24 mouse cellular contexts compared by ENCODE assay signal in genomic region chr9:70562825-70563224, GRCm38 (mm10).
"Had no signal": no experiment of that assay in that cellular context is flagged by ENCODE, and none has a peak within 500 bp of the region (broad histone marks: within the 10 kb centered on the region; RNA-seq: fewer than 3 reads in every experiment).

No protein-coding gene starts in this region.

- H3K9me3 ChIP-seq: embryonic facial prominence, embryonic 10.5 days; embryonic facial prominence, embryonic 12.5 days; embryonic facial prominence, embryonic 13.5 days; embryonic facial prominence, embryonic 15.5 days; forebrain, embryonic 10.5 days; forebrain, embryonic 12.5 days; forebrain, embryonic 13.5 days; forebrain, embryonic 15.5 days; heart, embryonic 10.5 days had no signal

- H3K4me1 ChIP-seq: embryonic facial prominence, embryonic 10.5 days; embryonic facial prominence, embryonic 12.5 days; embryonic facial prominence, embryonic 13.5 days; embryonic facial prominence, embryonic 15.5 days; forebrain, embryonic 13.5 days; forebrain, embryonic 15.5 days had no signal

- H3K36me3 ChIP-seq: embryonic facial prominence, embryonic 15.5 days had no signal

- H3K27me3 ChIP-seq: embryonic facial prominence, embryonic 12.5 days; embryonic facial prominence, embryonic 13.5 days; embryonic facial prominence, embryonic 15.5 days; forebrain, embryonic 12.5 days; forebrain, embryonic 13.5 days; forebrain, embryonic 15.5 days had no signal

- H3K4me3 ChIP-seq: embryonic facial prominence, embryonic 10.5 days; embryonic facial prominence, embryonic 12.5 days; embryonic facial prominence, embryonic 13.5 days; embryonic facial prominence, embryonic 15.5 days; erythroblast, embryonic 14.5 days; forebrain, embryonic 10.5 days; forebrain, embryonic 12.5 days; forebrain, embryonic 13.5 days; forebrain, embryonic 15.5 days; gastrocnemius, adult 2 months; heart, adult 2 months; heart, embryonic 10.5 days had no signal

- DNase-seq: cerebellum, adult 9-11 months; cerebellum, postnatal 10 days; cerebellum, postnatal 14 days; cerebellum, postnatal 25 days; cerebellum, postnatal 36 days; embryo, embryonic 11 days; forebrain, postnatal 0 days; gastrocnemius, adult 2 months; gastrocnemius, postnatal 10 days; gastrocnemius, postnatal 14 days; gastrocnemius, postnatal 25 days; gastrocnemius, postnatal 36 days; heart, adult 18-20 months; heart, adult 2 months had no signal

- H3K27ac ChIP-seq: embryonic facial prominence, embryonic 10.5 days; embryonic facial prominence, embryonic 12.5 days; embryonic facial prominence, embryonic 13.5 days; embryonic facial prominence, embryonic 15.5 days; forebrain, embryonic 10.5 days; forebrain, embryonic 12.5 days; forebrain, embryonic 13.5 days; forebrain, embryonic 15.5 days; gastrocnemius, adult 2 months; heart, adult 2 months; heart, embryonic 10.5 days had no signal

- H3K9ac ChIP-seq: embryonic facial prominence, embryonic 12.5 days; embryonic facial prominence, embryonic 13.5 days; embryonic facial prominence, embryonic 15.5 days; forebrain, embryonic 12.5 days; forebrain, embryonic 13.5 days; forebrain, embryonic 15.5 days; forebrain, postnatal 0 days had no signal
